Mouse (Mus musculus) embryonic facial prominence, embryonic 11.5 days (tissue): ENCODE data around the gene Med12. TPM values are rescaled to one million over a fixed set of nuclear protein-coding genes. Genes with fewer than 3 reads are reported as not detected.

Experiments used
- ATAC-seq: fragments of 200-750 bp; cut with Nextera tagmentation; replicated peaks from 2 replicates; pipeline ENCODE4 v1.8.0; 2017; ENCODE audit warnings: low read depth; ENCODE audit not compliant: insufficient number of reproducible peaks, low FRiP score, low TSS enrichment
- DNase-seq: peaks from one replicate; pipeline ENCODE4 v3.0.0-alpha.2; 2015; ENCODE audit warnings: low spot score
- H3K27ac ChIP-seq: fragments of 300-500 bp; sonication (generic); replicated peaks from 2 replicates; pipeline ENCODE4 v1.5.1; 2014; ENCODE audit warnings: mild to moderate bottlenecking, low read depth, low read length, control low read depth
- H3K27me3 ChIP-seq: fragments of 300-500 bp; sonication (generic); 2 replicates; pipeline ENCODE4 v1.6.1; 2014; ENCODE audit warnings: mild to moderate bottlenecking, low read length, moderate library complexity, mixed read lengths; ENCODE audit not compliant: control insufficient read depth, insufficient read depth
- H3K36me3 ChIP-seq: fragments of 300-500 bp; sonication (generic); replicated peaks from 2 replicates; pipeline ENCODE4 v1.6.1; 2014; ENCODE audit warnings: low read depth, mild to moderate bottlenecking, low read length, moderate library complexity, mixed read lengths; ENCODE audit not compliant: control insufficient read depth, insufficient read depth
- H3K4me1 ChIP-seq: fragments of 300-500 bp; sonication (generic); 2 replicates; pipeline ENCODE4 v1.6.1; 2014; ENCODE audit warnings: low read length, mixed read lengths; ENCODE audit not compliant: control insufficient read depth, insufficient read depth
- H3K4me2 ChIP-seq: fragments of 300-500 bp; sonication (generic); 2 replicates; pipeline ENCODE4 v1.6.1; 2014; ENCODE audit warnings: low read depth, mild to moderate bottlenecking, control low read depth, low read length, moderate library complexity
- H3K4me3 ChIP-seq: fragments of 300-500 bp; sonication (generic); 2 replicates; pipeline ENCODE4 v1.5.1; 2014; ENCODE audit warnings: low read depth, low read length, control low read depth
- H3K9ac ChIP-seq: fragments of 300-500 bp; sonication (generic); replicated peaks from 2 replicates; pipeline ENCODE4 v1.6.1; 2014; ENCODE audit warnings: mild to moderate bottlenecking, control low read depth, low read length
- H3K9me3 ChIP-seq: fragments of 300-500 bp; sonication (generic); replicated peaks from 2 replicates; pipeline ENCODE4 v1.6.1; 2016; ENCODE audit warnings: mild to moderate bottlenecking, low read length, inconsistent platforms, mixed read lengths; ENCODE audit not compliant: control insufficient read depth
- WGBS: fragments of 180-500 bp; shearing (Covaris S2); extraction: QIAGEN DNeasy Blood & Tissue Kit; methylation state at CpG from one replicate; pipeline ENCODE4 v1.1.7; 2014; 5-methylcytosine and 5-hydroxymethylcytosine counted together
- polyA plus RNA-seq: library from polyadenylated mRNA; unstranded; fragments of >200 nt; fragmentation: Nextera tagmentation; extraction: Ambion mirVana; gene quantifications from 2 replicates; pipeline ENCODE4 v1.2.1, GENCODE M21; 2014

Gene Med12
- polyA plus RNA-seq, 1 experiment from 2014 or later: 27.8 TPM

DNA sequence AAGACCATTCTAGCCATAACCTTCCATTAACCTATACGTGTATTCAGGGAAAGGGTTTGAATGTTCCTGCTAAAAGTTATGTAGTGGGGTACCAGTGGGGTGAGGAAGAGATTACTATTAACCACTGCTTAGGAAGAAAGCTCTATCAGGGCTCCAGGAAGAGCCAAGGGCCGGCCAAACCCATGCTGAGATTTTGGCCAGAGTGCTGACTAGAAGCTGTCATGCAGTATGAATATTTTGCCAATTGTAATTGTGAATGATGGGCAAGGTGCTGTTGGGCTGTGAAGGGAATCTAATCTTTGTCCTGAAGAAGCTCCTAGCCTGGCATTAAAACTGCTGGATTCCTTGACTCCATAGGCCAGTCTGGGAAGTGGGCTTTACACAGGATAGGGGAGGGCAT, 30.8 kb downstream of the Med12 start:
- no peak overlapping the region for H3K27ac ChIP-seq
- H3K4me2 ChIP-seq: no peak overlapping the region
- H3K36me3 ChIP-seq: no peaks in the 10 kb centered on the region
- no peak overlapping the region for H3K9ac ChIP-seq
- H3K4me1 ChIP-seq: no peaks in the 10 kb centered on the region
- WGBS: 53% methylated on average over 2 of the region's 2 CpGs
- ATAC-seq: no peak
- no peak for DNase-seq
- no peaks in the 10 kb centered on the region for H3K27me3 ChIP-seq
- no peaks in the 10 kb centered on the region for H3K9me3 ChIP-seq
- no peak overlapping the region for H3K4me3 ChIP-seq

DNA sequence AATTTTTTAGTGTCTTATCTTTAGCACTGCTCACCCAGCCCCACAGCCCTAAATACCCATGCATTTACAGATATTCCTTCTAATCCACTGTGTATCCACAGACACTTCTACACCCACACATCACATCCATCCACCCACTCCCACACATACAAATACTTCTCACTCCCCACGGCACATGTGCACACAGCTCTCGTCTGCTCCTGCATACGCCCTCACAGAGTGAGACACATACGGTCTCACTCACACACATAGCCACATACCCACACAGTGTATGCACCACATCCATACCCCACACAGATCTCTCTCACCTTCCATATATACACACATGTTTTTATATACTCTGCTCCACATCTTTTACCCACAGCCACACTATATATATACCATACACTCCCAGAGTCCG, 35.5 kb downstream of the Med12 start:
- no peaks in the 10 kb centered on the region for H3K4me1 ChIP-seq
- DNase-seq (no peak), ATAC-seq (no peak)
- H3K36me3 ChIP-seq: no peaks in the 10 kb centered on the region
- no peak overlapping the region for H3K9ac ChIP-seq
- WGBS: 91% methylated on average over 5 of the region's 5 CpGs
- H3K9me3 ChIP-seq: no peaks in the 10 kb centered on the region
- H3K4me2 ChIP-seq: no peak overlapping the region
- no peak overlapping the region for H3K4me3 ChIP-seq
- H3K27me3 ChIP-seq: no peaks in the 10 kb centered on the region
- H3K27ac ChIP-seq: no peak overlapping the region

DNA sequence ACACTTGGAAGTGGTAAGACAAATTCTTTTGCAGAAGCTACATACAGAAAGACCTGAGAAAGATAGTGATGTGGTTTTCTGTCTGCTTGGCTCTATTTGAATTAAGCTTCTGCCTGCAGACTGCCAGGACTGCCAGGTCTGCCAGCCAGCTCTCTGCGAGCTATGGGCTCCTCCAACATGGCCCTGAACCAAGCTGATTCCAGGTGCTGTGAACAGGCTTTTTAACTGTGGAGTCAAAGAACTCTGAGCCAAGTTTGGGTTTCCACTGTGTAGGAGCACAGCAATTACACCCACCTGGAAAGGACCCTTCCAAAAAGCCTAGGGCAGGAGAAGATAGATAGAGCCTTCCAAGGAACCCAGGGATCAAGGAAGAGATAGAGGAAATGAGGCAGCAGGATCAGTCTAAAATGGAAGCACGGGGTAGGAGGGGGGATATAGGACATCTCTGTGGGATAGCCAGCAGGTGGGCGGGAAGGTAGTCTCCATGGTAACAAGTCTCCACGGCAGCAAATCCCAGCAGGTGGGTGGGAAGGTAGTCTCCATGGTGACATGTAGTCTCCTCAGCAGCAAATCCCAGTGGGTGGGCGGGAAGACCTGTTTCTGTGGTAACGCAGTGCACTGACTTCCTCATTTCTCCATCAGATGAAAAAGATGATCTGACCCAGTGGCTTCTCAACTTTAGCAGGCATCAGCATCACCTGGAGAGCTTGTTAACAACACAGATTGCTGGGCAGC, 40.0 kb downstream of the Med12 start:
- Histone ChIP-seq H3K36me3 (no peaks in the 10 kb centered on the region), H3K4me2 (no peak overlapping the region), H3K27ac (no peak overlapping the region), H3K27me3 (no peaks in the 10 kb centered on the region), H3K9me3 (no peaks in the 10 kb centered on the region), H3K4me1 (no peaks in the 10 kb centered on the region), H3K4me3 (no peak overlapping the region), H3K9ac (no peak overlapping the region)
- 42% methylated on average over 6 of the region's 6 CpGs for WGBS
- DNase-seq (no peak), ATAC-seq (no peak)

DNA sequence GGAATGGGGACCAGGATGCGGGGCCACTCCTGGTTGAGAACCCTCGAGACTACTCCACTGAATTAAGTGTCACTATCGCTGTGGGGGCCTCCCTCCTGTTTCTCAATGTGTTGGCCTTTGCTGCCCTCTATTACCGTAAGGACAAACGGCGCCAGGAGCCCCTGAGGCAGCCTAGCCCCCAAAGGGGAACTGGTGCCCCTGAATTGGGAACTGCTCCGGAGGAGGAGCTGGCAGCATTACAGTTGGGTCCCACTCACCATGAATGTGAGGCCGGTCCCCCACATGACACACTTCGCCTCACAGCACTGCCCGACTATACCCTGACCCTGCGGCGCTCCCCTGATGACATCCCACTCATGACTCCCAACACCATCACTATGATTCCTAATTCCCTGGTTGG, 45.9 kb downstream of the Med12 start:
- WGBS: 87% methylated on average over 11 of the region's 12 CpGs

DNA sequence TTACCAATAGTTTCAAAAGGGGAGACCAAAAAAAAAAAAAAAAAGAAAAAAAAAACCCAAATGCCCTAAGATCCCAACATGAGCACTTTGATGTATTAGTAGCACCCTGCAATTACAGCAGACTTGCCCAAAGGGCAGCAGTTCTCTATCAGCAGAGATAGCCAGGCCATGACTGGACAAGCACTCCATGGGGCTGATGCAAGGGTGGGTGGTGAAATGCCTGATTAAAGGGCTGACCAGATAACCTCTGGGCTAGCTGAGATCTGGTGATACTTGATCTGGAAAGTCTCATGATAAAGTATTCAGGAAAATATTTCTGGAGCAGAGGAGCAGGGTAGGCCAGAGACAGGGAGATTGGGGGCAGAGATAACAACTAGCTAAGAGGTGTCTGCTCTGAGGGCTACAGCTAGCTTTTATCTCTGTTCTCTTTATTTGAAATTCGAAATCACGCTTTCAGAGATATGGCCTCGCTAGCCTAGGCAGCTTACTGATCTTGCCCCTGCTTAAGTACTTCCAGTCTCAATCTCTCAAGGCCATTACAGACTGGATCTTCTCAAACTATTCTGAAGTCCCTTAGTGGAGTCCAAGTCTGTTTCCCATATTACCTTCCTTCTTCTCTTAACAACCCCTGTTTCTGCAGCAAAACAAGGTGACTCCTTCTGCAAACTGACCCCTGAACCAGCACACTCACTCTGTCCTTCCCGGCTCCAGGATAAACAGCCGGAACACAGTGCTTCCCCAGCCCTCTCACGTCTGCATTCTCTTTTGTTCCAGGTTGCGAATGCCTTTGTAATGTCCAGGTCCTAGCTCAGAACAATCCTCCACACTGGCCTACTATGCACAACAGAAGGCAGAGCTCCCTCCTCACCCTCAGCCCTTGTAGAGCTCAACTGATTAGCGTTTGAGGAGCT, 52.4 kb downstream of the Med12 start:
- 51% methylated on average over 8 of the region's 8 CpGs for WGBS
- no peak overlapping the region for H3K4me3 ChIP-seq
- H3K4me1 ChIP-seq: no peaks in the 10 kb centered on the region
- DNase-seq (no peak), ATAC-seq (no peak)
- H3K27me3 ChIP-seq: no peaks in the 10 kb centered on the region
- no peak overlapping the region for H3K9ac ChIP-seq
- no peak overlapping the region for H3K27ac ChIP-seq
- no peaks in the 10 kb centered on the region for H3K36me3 ChIP-seq
- H3K4me2 ChIP-seq: no peak overlapping the region
- H3K9me3 ChIP-seq: no peaks in the 10 kb centered on the region

More for the DNA sequence above, 45.9 kb downstream of the Med12 start:
- Histone ChIP-seq H3K36me3 (no peaks in the 10 kb centered on the region), H3K9me3 (no peaks in the 10 kb centered on the region), H3K9ac (no peak overlapping the region), H3K4me2 (no peak overlapping the region), H3K27ac (no peak overlapping the region), H3K4me1 (no peaks in the 10 kb centered on the region), H3K27me3 (no peaks in the 10 kb centered on the region), H3K4me3 (no peak overlapping the region)
- DNase-seq (no peak), ATAC-seq (no peak)

DNA sequence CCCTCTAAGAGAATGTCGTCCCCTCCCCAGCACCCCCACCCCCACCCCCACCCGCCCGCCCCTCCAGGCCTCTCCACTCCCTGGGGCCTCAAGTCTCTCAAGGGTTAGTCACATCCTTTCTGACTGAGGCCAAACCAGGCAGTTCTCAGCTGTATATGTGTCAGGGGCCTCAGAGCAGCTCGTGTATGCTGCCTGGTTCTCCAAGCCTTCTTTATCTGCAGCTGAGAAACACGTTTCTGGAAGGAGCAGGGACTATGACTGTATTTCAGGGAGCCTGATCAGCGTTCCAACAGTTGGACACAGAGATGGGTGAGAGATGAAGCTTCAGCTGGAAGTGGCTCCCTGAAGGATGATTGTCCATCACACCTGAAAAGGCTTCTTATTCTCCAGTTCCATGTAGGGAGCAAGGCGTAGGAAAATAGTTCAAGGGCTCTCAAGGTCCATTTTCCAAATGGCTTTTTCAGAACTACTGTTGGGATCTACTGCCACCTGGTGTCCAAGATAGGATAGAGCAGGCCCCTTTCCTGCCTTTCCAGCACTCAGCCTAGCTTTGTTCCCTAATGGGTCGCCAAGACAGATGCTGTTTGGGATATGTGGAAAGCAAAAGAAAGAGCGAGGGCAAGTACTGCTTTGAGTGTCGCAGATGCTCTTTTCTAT, 55.7 kb downstream of the Med12 start:
- no peaks in the 10 kb centered on the region for H3K27me3 ChIP-seq
- H3K4me1 ChIP-seq: no peaks in the 10 kb centered on the region
- no peak overlapping the region for H3K4me2 ChIP-seq
- no peaks in the 10 kb centered on the region for H3K9me3 ChIP-seq
- 16% methylated on average over 8 of the region's 10 CpGs for WGBS
- no peak overlapping the region for H3K27ac ChIP-seq
- DNase-seq: peak; percentile 81
- H3K4me3 ChIP-seq: no peak overlapping the region
- no peak overlapping the region for H3K9ac ChIP-seq
- no peaks in the 10 kb centered on the region for H3K36me3 ChIP-seq
- ATAC-seq: no peak

DNA sequence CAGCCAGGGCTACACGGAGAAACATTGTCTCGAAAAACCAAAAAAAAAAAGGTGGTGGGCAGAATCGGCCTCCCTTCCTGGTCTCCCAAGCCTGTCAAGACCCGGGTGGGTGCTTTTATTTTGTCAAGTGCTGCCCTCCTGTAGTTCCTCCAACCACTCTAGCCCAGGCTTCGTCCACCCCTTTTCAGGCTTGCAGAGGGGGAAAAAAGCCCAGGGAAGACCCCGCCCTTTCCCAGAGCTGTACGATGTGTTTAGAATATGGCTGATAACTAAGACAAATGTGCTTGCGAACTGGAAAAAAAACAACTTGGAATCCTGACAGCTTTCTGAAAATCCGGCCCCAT, 58.2 kb downstream of the Med12 start:
- H3K4me1 ChIP-seq: no peaks in the 10 kb centered on the region
- peak overlapping the region; percentile 23 for H3K4me3 ChIP-seq
- no peaks in the 10 kb centered on the region for H3K9me3 ChIP-seq
- WGBS: 44% methylated on average over 9 of the region's 9 CpGs
- peak overlapping the region; percentile 41 for H3K4me2 ChIP-seq
- H3K36me3 ChIP-seq: no peaks in the 10 kb centered on the region
- ATAC-seq (peak; percentile 29), DNase-seq (no peak)
- H3K27ac ChIP-seq: peak overlapping the region; percentile 72
- no peaks in the 10 kb centered on the region for H3K27me3 ChIP-seq
- H3K9ac ChIP-seq: peak overlapping the region; percentile 43
